Mouse (Mus musculus) urinary bladder, adult 2 months (tissue): ENCODE measurements at regions not wholly inside any gene's neighbourhood (a gene's known extent, or its start where the extent isn't known, plus 50 kb on each side); places are given as distances from the start of the nearest gene placed in this dataset.
"Not testable (repeated sequence)": the region's sequence is repeated elsewhere in the genome, so short reads cannot be mapped to it uniquely, and the experiment has no call there.

Experiments
- DNase-seq: peaks from one replicate; pipeline ENCODE4 v3.0.0; 2022; ENCODE audit warnings: low spot score

DNA sequence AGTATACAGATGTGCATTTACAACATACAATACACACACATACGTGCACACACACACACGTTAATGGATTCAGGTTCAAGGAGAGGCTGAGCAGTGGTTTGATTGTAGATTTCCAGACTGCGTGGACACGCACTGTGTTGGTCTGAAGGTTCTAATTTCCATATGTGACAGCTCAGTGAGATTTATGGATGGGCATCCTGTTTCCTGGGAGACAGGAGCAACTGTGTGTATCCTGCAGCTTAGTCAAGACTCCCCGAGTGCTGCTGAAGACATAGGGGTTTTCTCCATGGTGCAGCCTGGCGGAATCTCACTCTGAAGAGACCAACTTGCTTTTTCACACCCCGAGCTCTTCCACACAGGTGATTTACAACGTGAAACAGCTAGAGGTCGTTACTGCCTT lies 119.3 kb upstream of the Foxk1 start:
- no peak for DNase-seq

GRCm38 (mm10) chr5:142287981-142288380 lies 113.3 kb upstream of the Foxk1 start:
- DNase-seq: no peak

GRCm38 (mm10) chr5:142291451-142291850 lies 109.8 kb upstream of the Foxk1 start:
- DNase-seq: no peak

DNA sequence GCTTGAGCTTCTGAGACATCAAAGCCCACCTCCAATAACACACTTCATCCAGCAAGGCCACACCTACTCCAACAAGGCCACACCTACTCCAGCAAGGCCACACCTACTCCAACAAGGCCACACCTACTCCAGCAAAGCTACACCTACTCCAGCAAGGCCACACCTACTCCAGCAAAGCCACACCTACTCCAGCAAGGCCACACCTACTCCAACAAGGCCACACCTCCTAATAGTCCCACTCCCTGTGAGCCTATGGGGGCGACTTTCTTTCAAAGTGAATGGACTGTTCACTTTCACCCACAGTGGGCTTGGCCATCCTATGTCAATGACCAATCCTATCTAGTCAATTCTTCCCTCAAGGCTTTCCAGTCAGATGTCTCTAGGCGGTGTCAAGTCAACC lies 104.9 kb upstream of the Foxk1 start:
- not testable (repeated sequence) for DNase-seq

- no peak for DNase-seq
Measured at GRCm38 (mm10) chr5:142299621-142300020, 101.7 kb upstream of the Foxk1 start.

DNA sequence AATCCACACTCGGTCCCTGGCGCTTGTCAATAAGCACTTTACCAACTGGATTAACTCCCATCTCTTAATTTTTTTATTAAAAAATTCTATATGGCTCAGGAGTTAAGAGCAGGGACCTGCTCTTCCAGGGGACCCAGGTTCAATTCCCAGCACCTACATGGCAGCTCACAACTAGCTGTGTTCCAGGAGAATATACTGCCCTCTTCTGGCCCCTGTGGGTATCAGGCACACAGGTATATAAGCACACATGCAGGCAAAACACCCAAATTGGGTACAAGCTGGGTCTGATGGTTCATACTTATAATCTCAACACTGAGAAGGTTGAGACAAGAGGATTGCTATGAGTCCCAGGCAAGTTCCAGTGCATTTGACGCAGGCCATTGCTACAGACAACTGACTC lies 92.8 kb upstream of the Foxk1 start:
- no peak for DNase-seq

DNA sequence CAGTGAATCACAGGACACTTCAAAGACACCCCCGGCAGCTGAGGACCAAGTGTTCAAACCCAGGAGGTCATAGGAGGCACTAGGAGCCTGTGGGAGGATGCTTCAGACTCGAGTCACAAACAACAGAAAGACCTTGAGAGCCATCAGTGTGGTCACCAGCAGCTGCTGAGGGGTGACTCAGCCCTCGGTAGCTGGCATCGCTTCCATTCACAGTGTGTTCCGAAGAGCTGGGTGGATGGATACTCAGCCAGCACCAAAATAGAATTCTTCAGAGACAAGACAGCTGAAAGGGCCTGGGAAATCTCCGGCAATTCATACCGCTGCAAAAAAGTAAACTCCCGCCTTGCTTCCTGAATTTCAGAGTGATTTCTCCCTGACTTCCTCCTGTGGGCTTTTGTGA lies 87.4 kb upstream of the Foxk1 start:
- no peak for DNase-seq

DNA sequence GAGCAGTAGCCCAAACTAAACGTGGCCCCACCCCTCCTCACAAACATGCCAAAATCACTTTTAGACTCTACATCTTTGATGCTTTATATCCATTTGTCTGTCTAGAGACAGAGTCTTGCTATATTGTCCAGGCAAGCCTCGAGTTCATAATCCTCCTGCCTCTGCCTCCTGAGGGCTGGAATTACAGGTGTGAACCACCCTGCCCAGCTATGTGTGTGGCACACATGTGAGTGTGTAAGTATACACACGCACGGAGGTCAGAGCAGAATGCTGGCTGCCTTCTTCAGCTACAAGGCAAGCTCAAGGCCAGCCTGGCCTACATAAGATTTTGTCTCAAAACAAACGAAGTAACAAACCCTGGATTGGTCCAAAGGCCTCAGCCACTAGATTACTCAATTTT lies 86.8 kb upstream of the Foxk1 start:
- DNase-seq: no peak

- DNase-seq: peak; percentile 32
Measured at GRCm38 (mm10) chr5:142319268-142319667, 82.0 kb upstream of the Foxk1 start.

DNA sequence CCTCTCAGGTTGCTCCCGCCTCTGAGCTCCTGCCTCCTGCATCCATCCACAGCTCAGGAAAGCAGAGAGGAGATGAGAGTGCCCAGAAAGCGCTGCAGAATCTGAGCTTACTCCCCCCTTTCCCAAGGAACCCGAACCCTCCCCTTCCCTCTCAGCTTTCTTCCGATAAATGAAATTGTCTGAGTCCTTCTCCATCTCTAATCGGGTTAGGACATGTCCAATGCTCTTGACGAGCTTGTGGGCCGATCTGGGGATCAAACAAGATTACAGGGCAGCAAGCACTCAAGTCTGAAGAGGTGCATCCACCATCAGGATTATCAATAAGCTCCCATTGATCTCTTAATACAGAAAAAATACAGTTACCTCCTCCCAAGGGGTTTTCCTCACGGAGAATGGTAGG lies 80.0 kb upstream of the Foxk1 start:
- DNase-seq: no peak

DNA sequence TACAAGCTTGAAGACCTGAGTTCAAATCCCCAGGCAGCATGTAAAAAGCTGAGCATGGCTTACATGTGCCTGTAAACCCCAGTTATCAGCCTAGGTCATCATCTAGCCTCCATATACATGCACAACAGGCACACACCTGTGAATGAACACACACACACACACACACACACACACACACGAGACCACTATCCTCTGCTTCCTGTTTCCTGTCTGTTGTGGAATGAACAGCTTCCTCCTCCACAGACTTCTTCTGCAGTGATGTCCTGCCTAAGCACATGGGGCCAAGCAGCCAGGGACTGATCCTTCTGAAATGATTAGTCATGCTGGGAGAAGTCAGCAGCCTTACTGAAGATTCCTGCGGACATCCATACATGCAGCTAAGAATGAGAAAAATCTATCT lies 76.4 kb upstream of the Foxk1 start:
- no peak for DNase-seq

DNA sequence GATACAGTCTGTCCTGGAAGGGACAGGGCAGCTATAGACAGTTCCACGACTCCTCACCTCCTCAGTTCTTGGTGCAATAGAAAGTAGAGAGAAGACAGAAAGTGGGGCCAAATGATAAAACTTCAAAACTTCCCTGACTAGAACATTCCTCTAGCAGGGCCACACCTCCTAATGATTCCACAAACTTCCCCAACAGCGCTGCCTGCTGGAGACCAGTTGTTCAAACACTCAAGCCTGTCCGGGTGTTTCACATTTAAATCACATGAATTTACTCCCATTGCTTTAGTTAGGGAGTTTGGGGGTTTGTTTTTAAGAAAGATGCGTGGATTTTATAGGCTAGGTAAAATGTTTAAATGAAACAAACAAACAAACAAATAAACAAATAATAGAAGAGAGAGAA lies 75.7 kb upstream of the Foxk1 start:
- no peak for DNase-seq

DNA sequence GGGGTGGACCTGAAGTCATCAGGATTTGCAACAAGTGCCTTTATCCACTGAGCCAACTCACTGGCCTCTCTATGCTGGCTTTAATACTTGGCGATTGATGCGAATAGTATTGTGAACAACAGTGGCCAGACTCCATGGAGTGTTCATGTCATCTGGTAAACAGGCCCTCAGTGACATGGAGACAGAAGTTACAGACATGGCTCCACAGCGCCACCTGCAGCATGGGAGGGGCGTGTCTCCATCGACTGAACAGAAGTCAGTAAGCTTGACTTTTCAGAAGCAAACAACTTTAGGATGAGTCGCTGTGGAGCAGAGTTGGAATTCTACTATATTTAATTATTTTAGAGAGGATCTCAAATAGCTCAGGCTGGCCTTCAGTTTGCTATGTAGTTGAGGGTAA lies 74.0 kb upstream of the Foxk1 start:
- no peak for DNase-seq

DNA sequence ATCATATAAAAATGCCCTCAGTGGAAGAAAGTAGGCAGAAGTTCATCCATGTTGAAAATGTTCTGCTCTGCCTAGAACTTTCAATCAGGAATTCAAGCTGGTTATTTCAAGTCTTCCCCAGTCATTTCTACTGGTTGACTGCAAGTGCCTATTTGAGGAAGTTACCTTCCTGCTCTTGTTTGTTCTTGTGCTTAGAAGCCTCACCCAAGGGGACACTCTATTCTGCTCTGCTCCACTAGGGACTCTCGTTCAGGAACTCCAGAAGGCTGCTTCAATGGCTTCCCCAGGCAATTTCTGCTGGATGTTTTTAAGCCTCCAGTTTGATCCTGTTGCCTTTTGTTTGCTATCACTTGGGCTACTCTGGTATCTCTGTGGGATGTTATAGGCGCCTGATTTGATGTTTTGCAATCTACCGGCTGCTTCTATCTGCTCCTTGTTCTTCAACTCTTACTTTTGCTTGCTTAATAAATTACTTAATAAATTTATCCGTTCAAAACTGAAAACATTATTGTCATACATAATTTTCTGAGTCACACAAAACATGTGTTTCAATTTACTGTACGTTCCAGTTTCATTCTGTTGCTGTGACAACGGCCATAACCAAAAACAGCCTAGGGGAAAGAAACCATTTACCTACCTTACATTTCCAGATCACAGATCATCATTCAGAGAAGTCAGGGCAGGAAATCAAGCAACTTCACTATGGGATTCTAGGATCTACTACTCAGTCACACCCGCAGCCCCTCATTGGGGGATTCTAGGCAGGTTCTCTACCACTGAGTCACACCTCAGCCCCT lies 71.4 kb upstream of the Foxk1 start:
- DNase-seq: no peak

GRCm38 (mm10) chr5:142332744-142333143 lies 68.6 kb upstream of the Foxk1 start:
- no peak for DNase-seq

DNA sequence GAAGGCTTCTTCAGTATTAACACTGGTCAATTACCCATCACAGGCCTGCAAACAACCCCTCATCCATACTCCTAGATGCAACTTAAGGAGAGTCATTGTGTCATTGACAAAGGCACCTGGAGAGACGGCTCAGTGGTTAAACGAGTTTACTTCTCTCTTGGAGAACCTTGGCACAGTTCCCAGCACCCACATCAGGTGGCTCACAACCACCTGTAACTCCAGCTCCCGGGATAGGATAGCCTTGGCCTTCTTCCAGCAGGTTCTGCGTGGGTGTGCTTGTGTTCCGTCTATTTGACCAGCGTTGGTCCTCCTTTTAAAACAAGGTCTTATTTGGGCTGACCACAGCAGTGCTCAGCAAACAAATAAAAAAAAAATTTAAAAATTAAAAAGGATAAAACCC lies 63.9 kb upstream of the Foxk1 start:
- no peak for DNase-seq

GRCm38 (mm10) chr5:142338051-142338450 lies 63.2 kb upstream of the Foxk1 start:
- no peak for DNase-seq

DNA sequence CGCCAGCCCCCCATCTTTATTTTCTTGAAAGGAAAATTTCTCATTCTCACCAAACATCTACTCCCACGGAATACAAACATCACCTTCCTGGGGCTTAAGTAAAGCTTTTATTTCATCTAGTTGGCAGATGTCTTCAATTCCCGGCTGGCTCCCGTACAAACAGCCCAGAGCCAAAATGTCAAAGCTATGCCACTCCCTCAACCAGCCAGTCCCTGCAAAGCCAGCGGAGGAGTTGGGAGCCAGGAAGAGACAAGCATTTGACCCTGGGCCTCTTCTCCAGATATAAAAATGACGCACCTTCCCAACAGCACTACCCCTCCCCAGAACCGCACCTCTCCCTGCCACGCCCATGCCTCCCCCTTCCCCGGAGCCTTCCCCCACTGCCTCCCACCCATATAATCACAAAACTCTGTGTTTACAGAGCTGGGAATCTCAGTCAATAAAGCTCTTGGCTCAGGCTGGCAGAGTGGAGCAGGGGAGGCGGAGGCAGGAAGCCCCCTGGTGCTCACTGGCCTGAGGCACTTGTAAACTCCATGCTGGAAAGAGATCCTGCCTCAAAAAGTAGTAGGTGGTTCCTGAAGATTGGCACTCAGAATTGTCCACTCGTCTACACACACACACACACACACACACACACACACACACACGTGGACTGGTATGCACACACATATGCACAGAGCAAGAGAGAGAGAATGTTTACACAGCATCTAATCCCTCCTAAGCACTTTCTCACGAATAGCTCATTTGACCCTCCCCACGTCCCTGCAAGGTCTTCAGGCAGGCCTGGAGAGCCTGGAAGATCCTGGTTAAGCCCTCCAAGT lies 60.9 kb upstream of the Foxk1 start:
- DNase-seq: no peak

GRCm38 (mm10) chr5:142341026-142341432 lies 60.3 kb upstream of the Foxk1 start:
- no peak for DNase-seq

GRCm38 (mm10) chr5:142346454-142346853 lies 54.8 kb upstream of the Foxk1 start:
- DNase-seq: no peak

- DNase-seq: no peak
Measured at GRCm38 (mm10) chr5:142350574-142350973, 50.7 kb upstream of the Foxk1 start.
